Mouse (Mus musculus) E14TG2a.4 (cell line): ENCODE data around the gene Nup62.

ENCODE experiments used
- H3K27me3 ChIP-seq: 2 replicates; pipeline ENCODE4 v1.6.1; 2014; ENCODE audit warnings: low read length, control low read depth; ENCODE audit not compliant: insufficient read depth
- H3K36me3 ChIP-seq: 2 replicates; pipeline ENCODE4 v1.6.1; 2014; ENCODE audit warnings: low read length, control low read depth; ENCODE audit not compliant: insufficient read depth
- H3K4me1 ChIP-seq: replicated peaks from 2 replicates; pipeline ENCODE4 v1.6.1; 2014; ENCODE audit warnings: low read depth, low read length, control low read depth
- H3K4me3 ChIP-seq: replicated peaks from 2 replicates; pipeline ENCODE4 v1.5.1; 2014; ENCODE audit warnings: mild to moderate bottlenecking, low read length
- H3K9me3 ChIP-seq: 2 replicates; pipeline ENCODE4 v1.6.1; 2014; ENCODE audit warnings: low read length, control low read depth
- CTCF ChIP-seq: conservative IDR thresholded peaks from 2 replicates; pipeline ENCODE4 v1.5.1; 2014; ENCODE audit warnings: low read length
- NANOG ChIP-seq: IDR thresholded peaks from 2 replicates; pipeline ENCODE4 v1.6.1; 2014; ENCODE audit warnings: borderline replicate concordance, low read length, mixed read lengths
- POU5F1 ChIP-seq: IDR thresholded peaks from 2 replicates; pipeline ENCODE4 v1.6.1; 2014; ENCODE audit warnings: low read length, borderline replicate concordance

Nup62 gene

GRCm38 (mm10) chr7:44877833-44878232 is 61.9 kb downstream of the Nup62 start:
- peaks cover 56% of the 10 kb centered on the region for H3K4me1 ChIP-seq
- no peak overlapping the region for H3K4me3 ChIP-seq
- peaks cover 19% of the 10 kb centered on the region for H3K9me3 ChIP-seq
- peaks cover 71% of the 10 kb centered on the region for H3K36me3 ChIP-seq
- TF ChIP-seq NANOG (no peak), POU5F1 (no peak), CTCF (no peak)
- H3K27me3 ChIP-seq = no peaks in the 10 kb centered on the region
